Mouse (Mus musculus): ENCODE data around the gene Tspyl3. TPM values are rescaled to one million over a fixed set of nuclear protein-coding genes. Genes with fewer than 3 reads are reported as not detected.

Tspyl3 gene
- total and polyA plus RNA-seq, 2 experiments from 2014 or later, result 28.8 to 52.2 TPM

GRCm38 (mm10) chr2:153179126-153179860, 45.9 kb downstream of the Tspyl3 start:
- no peaks in the 10 kb centered on the region for H3K27me3 ChIP-seq (ENCODE audit: insufficient read depth, low read length)
- H3K4me3 ChIP-seq (ENCODE audit: low read depth, low read length), result no peak overlapping the region
- 83% methylated on average over 10 of the region's 10 CpGs for WGBS
- TF ChIP-seq CTCF (IDR thresholded peaks at IDR 0.05; ENCODE audit: low read depth), result no peak
- DNase-seq (no peak), ATAC-seq (no peak)
- H3K4me2 ChIP-seq (ENCODE audit: low read depth), result no peak overlapping the region
- H3K36me3 ChIP-seq (ENCODE audit: insufficient read depth), result peaks cover 30% of the 10 kb centered on the region
- no peak overlapping the region for H3K27ac ChIP-seq (ENCODE audit: low read depth, low read length)
- no peak overlapping the region for H3K9ac ChIP-seq
- H3K9me3 ChIP-seq (ENCODE audit: low read length), result no peaks in the 10 kb centered on the region
- H3K4me1 ChIP-seq (ENCODE audit: insufficient read depth), result no peaks in the 10 kb centered on the region

- Histone ChIP-seq H3K27ac (ENCODE audit: low read depth, low read length) (no peak overlapping the region), H3K4me1 (ENCODE audit: insufficient read depth) (no peaks in the 10 kb centered on the region), H3K9me3 (ENCODE audit: low read length) (no peaks in the 10 kb centered on the region), H3K9ac (no peak overlapping the region), H3K4me2 (ENCODE audit: low read depth) (no peak overlapping the region), H3K4me3 (ENCODE audit: low read depth, low read length) (no peak overlapping the region), H3K36me3 (ENCODE audit: insufficient read depth) (peaks cover 9% of the 10 kb centered on the region), H3K27me3 (ENCODE audit: insufficient read depth, low read length) (no peaks in the 10 kb centered on the region)
- ATAC-seq (no peak), DNase-seq (no peak)
- whole genome bisulfite sequencing, result 96% methylated on average over 3 of the region's 3 CpGs
- no peak for TF ChIP-seq CTCF (IDR thresholded peaks at IDR 0.05; ENCODE audit: low read depth)
These were observed 48.1 kb downstream of the Tspyl3 start for GRCm38 (mm10) chr2:153177188-153177587.

- no peak overlapping the region for H3K4me2 ChIP-seq (ENCODE audit: low read depth)
- TF ChIP-seq CTCF (IDR thresholded peaks at IDR 0.05; ENCODE audit: low read depth), result no peak
- H3K4me1 ChIP-seq (ENCODE audit: insufficient read depth), result no peaks in the 10 kb centered on the region
- WGBS, result 82% methylated on average over 8 of the region's 8 CpGs
- H3K4me3 ChIP-seq (ENCODE audit: low read depth, low read length), result no peak overlapping the region
- H3K9me3 ChIP-seq (ENCODE audit: low read length), result no peaks in the 10 kb centered on the region
- H3K36me3 ChIP-seq (ENCODE audit: insufficient read depth), result 0 out of 2 replicates have a peak, but pooled peaks cover 4% of the 10 kb centered on the region
- H3K9ac ChIP-seq, result no peak overlapping the region
- DNase-seq (no peak), ATAC-seq (no peak)
- no peaks in the 10 kb centered on the region for H3K27me3 ChIP-seq (ENCODE audit: insufficient read depth, low read length)
- no peak overlapping the region for H3K27ac ChIP-seq (ENCODE audit: low read depth, low read length)
These were observed 49.2 kb downstream of the Tspyl3 start for GRCm38 (mm10) chr2:153175995-153176570.

Other genes with a start within 250 kb of the Tspyl3 start
- 65.9 and 95.4 TPM in 2 replicates for gene Pdrg1, start 210.0 kb downstream of the Tspyl3 start, total RNA-seq (2014; rRNA removed)
- 195 and 219 TPM in 2 replicates for gene Pdrg1, start 210.0 kb downstream of the Tspyl3 start, polyA plus RNA-seq (2015; fragmentation: Nextera tagmentation; extraction: Ambion mirVana)
- gene Xkr7, start 193.6 kb downstream of the Tspyl3 start, total RNA-seq (2014; rRNA removed), result 17.2 and 21.9 TPM in 2 replicates
- gene Xkr7, start 193.6 kb downstream of the Tspyl3 start, polyA plus RNA-seq (2015; fragmentation: Nextera tagmentation; extraction: Ambion mirVana), result 0.76 and 0.77 TPM in 2 replicates
- 2.1 and 7.4 TPM in 2 replicates for gene Ccm2l, start 159.5 kb downstream of the Tspyl3 start, total RNA-seq (2014; rRNA removed)
- gene Ccm2l, start 159.5 kb downstream of the Tspyl3 start, polyA plus RNA-seq (2015; fragmentation: Nextera tagmentation; extraction: Ambion mirVana), result 1.1 TPM in 2 replicates
- 3.1 and 5.7 TPM in 2 replicates for gene Hck, start 117.0 kb downstream of the Tspyl3 start, total RNA-seq (2014; rRNA removed)
- gene Hck, start 117.0 kb downstream of the Tspyl3 start, polyA plus RNA-seq (2015; fragmentation: Nextera tagmentation; extraction: Ambion mirVana), result 2.6 and 3.5 TPM in 2 replicates
- gene Tm9sf4, start 64.1 kb downstream of the Tspyl3 start, total RNA-seq (2014; rRNA removed), result 42.8 and 60.4 TPM in 2 replicates
- 52.5 and 69.3 TPM in 2 replicates for gene Tm9sf4, start 64.1 kb downstream of the Tspyl3 start, polyA plus RNA-seq (2015; fragmentation: Nextera tagmentation; extraction: Ambion mirVana)
- 3.7 and 5.1 TPM in 2 replicates for gene Plagl2, start 16.0 kb upstream of the Tspyl3 start, total RNA-seq (2014; rRNA removed)
- gene Plagl2, start 16.0 kb upstream of the Tspyl3 start, polyA plus RNA-seq (2015; fragmentation: Nextera tagmentation; extraction: Ambion mirVana), result 2.1 and 2.5 TPM in 2 replicates
- gene Pofut1, start 16.1 kb upstream of the Tspyl3 start, total RNA-seq (2014; rRNA removed), result 16.0 and 22.9 TPM in 2 replicates
- 1.5 and 3.4 TPM in 2 replicates for gene Pofut1, start 16.1 kb upstream of the Tspyl3 start, polyA plus RNA-seq (2015; fragmentation: Nextera tagmentation; extraction: Ambion mirVana)
- 56.6 and 62.5 TPM in 2 replicates for gene Kif3b, start 66.0 kb upstream of the Tspyl3 start, total RNA-seq (2014; rRNA removed)
- gene Kif3b, start 66.0 kb upstream of the Tspyl3 start, polyA plus RNA-seq (2015; fragmentation: Nextera tagmentation; extraction: Ambion mirVana), result 17.4 and 20.6 TPM in 2 replicates
- 26.2 and 32.6 TPM in 2 replicates for gene Asxl1, start 120.4 kb upstream of the Tspyl3 start, total RNA-seq (2014; rRNA removed)
- 8.4 and 12.3 TPM in 2 replicates for gene Asxl1, start 120.4 kb upstream of the Tspyl3 start, polyA plus RNA-seq (2015; fragmentation: Nextera tagmentation; extraction: Ambion mirVana)

Data from forebrain, postnatal 0 days (tissue).